8 mouse cellular contexts compared by ENCODE assay signal in the genomic region with DNA sequence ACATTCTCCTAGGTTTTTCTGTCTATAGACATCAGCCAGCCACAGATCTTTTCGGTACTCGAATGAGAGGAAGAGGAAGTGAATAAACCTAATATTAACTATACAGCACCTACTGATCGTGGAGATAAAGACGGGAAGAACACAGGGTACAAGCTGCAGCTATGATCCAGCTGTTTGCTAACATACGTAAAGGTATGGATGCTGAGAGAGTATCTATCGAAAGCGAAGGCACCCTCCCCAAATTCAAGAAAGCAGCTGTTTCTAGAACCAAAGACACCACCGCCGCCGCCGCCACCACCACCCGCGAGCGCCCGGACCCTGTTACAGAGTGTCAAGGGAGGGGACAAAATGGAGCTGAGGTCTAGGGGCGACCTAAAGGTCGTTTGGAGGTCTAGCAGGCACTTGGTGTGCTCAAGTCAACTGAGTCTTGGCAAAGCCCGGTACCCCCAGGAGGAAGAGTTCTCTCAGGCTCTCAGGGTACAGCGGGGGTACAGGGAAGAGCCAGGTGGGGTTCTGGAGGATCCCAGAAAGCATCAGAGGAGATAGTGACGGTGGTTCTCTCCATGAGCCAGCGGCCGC. TPM values are rescaled to one million over a fixed set of nuclear protein-coding genes. Genes with fewer than 3 reads are reported as not detected.
DNase-seq lines count a peak whose midpoint lies in the region; ATAC-seq and TF ChIP-seq lines count a peak whose summit lies in the region.

No protein-coding gene starts in this region.

- peak; percentile 18; the same call in 1 of the 2 replicates for ATAC-seq in cerebellum, adult (ENCODE audit: insufficient number of reproducible peaks, low FRiP score, low TSS enrichment)
- ATAC-seq in midbrain, embryonic 11.5 days (ENCODE audit: low FRiP score) = no peak; the same call in 1 of the 2 replicates

- intact Hi-C loops in heart, postnatal 36 days (cut with DNase I) = loop anchor here (5.0 kb wide), 1 partner anchor 293 kb away; the partner anchor contains the start of gene Tmem164
- intact Hi-C loops in left cerebral cortex, postnatal 4 days (cut with DNase I) = loop anchor here (5.0 kb wide), 1 partner anchor 143 kb away; no protein-coding TSS in a partner anchor

- no peaks in the 10 kb centered on the region for H3K9me3 ChIP-seq in ES-E14 (ENCODE audit: control insufficient read depth, insufficient read depth, low read depth, low read length)
- H3K9me3 ChIP-seq in embryonic facial prominence, embryonic 10.5 days = no peaks in the 10 kb centered on the region
- H3K9me3 ChIP-seq in midbrain, embryonic 11.5 days (ENCODE audit: control insufficient read depth, low read length) = no peaks in the 10 kb centered on the region

- H3K27me3 ChIP-seq in embryonic facial prominence, embryonic 10.5 days (replicated peaks; ENCODE audit: low read depth, poor library complexity, severe bottlenecking) = peaks cover 45% of the 10 kb centered on the region
- H3K27me3 ChIP-seq in midbrain, embryonic 11.5 days (ENCODE audit: control insufficient read depth, insufficient read depth, low read length) = 0 out of 2 replicates have a peak, but pooled peaks cover 3% of the 10 kb centered on the region

- H3K36me3 ChIP-seq in ES-E14 (ENCODE audit: control insufficient read depth, insufficient read depth, low read length, poor library complexity, severe bottlenecking) = no peaks in the 10 kb centered on the region
- H3K36me3 ChIP-seq in embryonic facial prominence, embryonic 10.5 days (replicated peaks) = no peaks in the 10 kb centered on the region
- no peaks in the 10 kb centered on the region for H3K36me3 ChIP-seq in midbrain, embryonic 11.5 days (ENCODE audit: control insufficient read depth, insufficient read depth, low read length)

- in situ Hi-C loops in ES-E14 (cut with MboI; ENCODE audit: low sequenced_read_pairs in 2 of 2, unreplicated experiment in 2 of 2) = no loop called here

- no peak for DNase-seq in cerebellum, adult 9-11 months
- DNase-seq in ES-E14 (ENCODE audit: low read depth, low spot score) = no peak
- peak; percentile 35 for DNase-seq in embryonic facial prominence, embryonic 10.5 days (ENCODE audit: low spot score)
- DNase-seq in heart, postnatal 36 days = peak; percentile 8 to 14
- peak; percentile 11 for DNase-seq in left cerebral cortex, postnatal 4 days
- peak; percentile 88 for DNase-seq in midbrain, embryonic 11.5 days (ENCODE audit: low spot score, missing footprints)
- DNase-seq in spleen, postnatal 4 days (ENCODE audit: low spot score in 2 of 2) = peak; percentile 16 to 71

- no peak overlapping the region for H3K27ac ChIP-seq in ES-E14 (ENCODE audit: insufficient read depth, low read depth, low read length, poor library complexity, severe bottlenecking)
- H3K27ac ChIP-seq in embryonic facial prominence, embryonic 10.5 days (replicated peaks) = peak overlapping the region; percentile 90
- peak overlapping the region; percentile 73 for H3K27ac ChIP-seq in midbrain, embryonic 11.5 days (ENCODE audit: low read depth, low read length)

- H3K4me1 ChIP-seq in ES-E14 (ENCODE audit: control insufficient read depth in 2 of 2, insufficient read depth in 2 of 2, low read length in 2 of 2, poor library complexity in 1 of 2) = peaks cover 0 to 2% of the 10 kb centered on the region in 2 experiments; a peak in 1 of 4 replicates
- 0 out of 2 replicates have a peak, but pooled peaks cover 3% of the 10 kb centered on the region for H3K4me1 ChIP-seq in embryonic facial prominence, embryonic 10.5 days
- no peaks in the 10 kb centered on the region for H3K4me1 ChIP-seq in midbrain, embryonic 11.5 days (ENCODE audit: control insufficient read depth, insufficient read depth, low read length)

- H3K9ac ChIP-seq in ES-E14 (ENCODE audit: insufficient read depth, low read depth, low read length, poor library complexity, severe bottlenecking) = peak overlapping the region; percentile 90
- H3K9ac ChIP-seq in midbrain, embryonic 11.5 days (ENCODE audit: low read length) = peak overlapping the region; percentile 66

- peak overlapping the region; percentile 42 for H3K4me2 ChIP-seq in midbrain, embryonic 11.5 days

- peak overlapping the region; percentile 79 to 88 for H3K4me3 ChIP-seq in ES-E14 (ENCODE audit: insufficient read depth in 1 of 2, low read depth in 1 of 2, low read length in 2 of 2, poor library complexity in 1 of 2, severe bottlenecking in 1 of 2)
- peak overlapping the region; percentile 68 for H3K4me3 ChIP-seq in embryonic facial prominence, embryonic 10.5 days
- peak overlapping the region; percentile 55 for H3K4me3 ChIP-seq in midbrain, embryonic 11.5 days (ENCODE audit: low read depth, low read length)

- WGBS in embryonic facial prominence, embryonic 10.5 days = 21% methylated on average over 22 of the region's 22 CpGs
- 17% methylated on average over 22 of the region's 22 CpGs for WGBS in midbrain, embryonic 11.5 days

TF ChIP-seq in ES-E14, 5 proteins besides CTCF, POLR2A, EP300 and RAD21:
- TF ChIP-seq HCFC1 (IDR thresholded peaks at IDR 0.05; ENCODE audit: borderline replicate concordance, insufficient read depth, low read length) (no peak), ZNF384 (IDR thresholded peaks at IDR 0.05; ENCODE audit: low read depth, low read length) (no peak), ZC3H11A (IDR thresholded peaks at IDR 0.05; ENCODE audit: borderline replicate concordance, low read depth, low read length) (no peak), MAFK (IDR thresholded peaks at IDR 0.05; ENCODE audit: insufficient read depth, low read depth, low read length) (no peak), CHD2 (IDR thresholded peaks at IDR 0.05; ENCODE audit: low read depth, low read length) (no peak)

RNA-seq across cellular contexts. Expression of gene Acsl4, which starts 0.7 kb away (rescaled TPM):
- total RNA-seq in ES-E14 (2012; rRNA removed) = 23.9 and 28.5 TPM in 2 replicates
- 16.0 and 21.3 TPM in 2 replicates for polyA plus RNA-seq in embryonic facial prominence, embryonic 10.5 days (2016; fragmentation: Nextera tagmentation; extraction: Ambion mirVana)
- 10 to 100 TPM in 1 of 2 experiments, 1 to 10 TPM in 1; 10.0 to 11.5 TPM for total RNA-seq in heart, postnatal 36 days (2021)
- 10 to 100 TPM; 59.3 to 59.6 TPM for total RNA-seq in left cerebral cortex, postnatal 4 days (2021)
- polyA plus RNA-seq in midbrain, embryonic 11.5 days (2014; fragmentation: Nextera tagmentation; extraction: Ambion mirVana) = 27.1 and 32.8 TPM in 2 replicates

Comparison
In these comparisons a context has a peak if more than half of its experiments do, and no peak if none do; other contexts are left out.
1. DNase-seq: peak in embryonic facial prominence, embryonic 10.5 days (single experiment), heart, postnatal 36 days (2 of 2), left cerebral cortex, postnatal 4 days (single experiment), midbrain, embryonic 11.5 days (single experiment) and spleen, postnatal 4 days (2 of 2); none in cerebellum, adult 9-11 months (single experiment) and ES-E14 (single experiment).
2. Peak in every context shown above with its lines, with median percentiles within 50 percentile points of each other: H3K4me3 ChIP-seq.